Mouse (Mus musculus) liver, embryonic 16.5 days (tissue): ENCODE data around the gene Pcmt1. TPM values are rescaled to one million over a fixed set of nuclear protein-coding genes. Genes with fewer than 3 reads are reported as not detected.
"Not testable (repeated sequence)": the region's sequence is repeated elsewhere in the genome, so short reads cannot be mapped to it uniquely, and the experiment has no call there.

Experiments used
- ATAC-seq: fragments of 200-750 bp; cut with Nextera tagmentation; 2 replicates; pipeline ENCODE4 v1.8.0; 2017; ENCODE audit warnings: low read depth, mild to moderate bottlenecking, moderate number of reproducible peaks, moderate library complexity
- H3K27ac ChIP-seq: fragments of 300-500 bp; sonication (generic); 2 replicates; pipeline ENCODE4 v1.5.1; 2014; ENCODE audit warnings: mild to moderate bottlenecking, low read length
- H3K27me3 ChIP-seq: fragments of 300-500 bp; sonication (generic); 2 replicates; pipeline ENCODE4 v1.6.1; 2014; ENCODE audit warnings: low read depth, low read length, mixed read lengths; ENCODE audit not compliant: control insufficient read depth, insufficient read depth
- H3K36me3 ChIP-seq: fragments of 300-500 bp; sonication (generic); 2 replicates; pipeline ENCODE4 v1.6.1; 2014; ENCODE audit warnings: mild to moderate bottlenecking; ENCODE audit not compliant: control insufficient read depth, insufficient read depth
- H3K4me1 ChIP-seq: fragments of 300-500 bp; sonication (generic); 2 replicates; pipeline ENCODE4 v1.6.1; 2014; ENCODE audit warnings: low read depth, low read length, mixed read lengths; ENCODE audit not compliant: control insufficient read depth
- H3K4me2 ChIP-seq: fragments of 300-500 bp; sonication (generic); 2 replicates; pipeline ENCODE4 v1.6.1; 2014; ENCODE audit warnings: low read depth, low read length, mixed read lengths
- H3K4me3 ChIP-seq: fragments of 300-500 bp; sonication (generic); 2 replicates; pipeline ENCODE4 v1.5.1; 2014; ENCODE audit warnings: low read depth, mild to moderate bottlenecking, low read length
- H3K9ac ChIP-seq: fragments of 300-500 bp; sonication (generic); 2 replicates; pipeline ENCODE4 v1.6.1; 2014; ENCODE audit warnings: low read depth, low read length
- H3K9me3 ChIP-seq: fragments of 300-500 bp; sonication (generic); replicated peaks from 2 replicates; pipeline ENCODE4 v1.6.1; 2016; ENCODE audit warnings: low read length; ENCODE audit not compliant: control insufficient read depth
- WGBS: fragments of 180-500 bp; shearing (Covaris S2); extraction: QIAGEN DNeasy Blood & Tissue Kit; methylation state at CpG from one replicate; pipeline ENCODE4 v1.1.7; 2014; ENCODE audit not compliant: insufficient replicate concordance; 5-methylcytosine and 5-hydroxymethylcytosine counted together
- polyA plus RNA-seq: library from polyadenylated mRNA; unstranded; fragments of >200 nt; fragmentation: Nextera tagmentation; extraction: Ambion mirVana; gene quantifications from 2 replicates; pipeline ENCODE4 v1.2.1, GENCODE M21; 2015

The Pcmt1 gene
- polyA plus RNA-seq, 1 experiment from 2014 or later = 83.3 TPM

DNA sequence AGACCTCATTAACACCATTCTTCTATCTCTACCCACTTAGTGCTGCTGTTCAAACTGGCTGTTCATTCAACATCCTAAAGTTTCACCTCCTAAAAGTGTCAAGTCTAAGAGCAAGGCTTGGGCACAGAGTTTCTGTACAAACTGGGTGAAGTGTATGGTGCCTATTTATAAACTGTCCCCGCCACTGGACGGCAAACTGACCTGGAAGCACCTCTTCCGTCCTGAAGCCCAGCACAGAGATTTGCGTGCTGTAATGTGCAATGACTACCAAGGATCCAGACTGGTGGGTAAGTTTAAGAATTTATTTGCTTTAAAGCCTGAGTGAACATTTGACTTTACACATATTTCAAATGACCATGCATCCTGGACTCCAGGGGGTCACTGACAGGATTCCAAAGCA, 51.8 kb downstream of the Pcmt1 start:
- Histone ChIP-seq H3K4me3 (no peak overlapping the region), H3K9me3 (no peaks in the 10 kb centered on the region), H3K4me2 (no peak overlapping the region), H3K36me3 (peaks cover 8% of the 10 kb centered on the region; the same call in 1 of the 2 replicates), H3K4me1 (no peaks in the 10 kb centered on the region), H3K9ac (no peak overlapping the region), H3K27me3 (no peaks in the 10 kb centered on the region), H3K27ac (no peak overlapping the region)
- ATAC-seq = no peak
- WGBS = 75% methylated on average over 4 of the region's 4 CpGs

DNA sequence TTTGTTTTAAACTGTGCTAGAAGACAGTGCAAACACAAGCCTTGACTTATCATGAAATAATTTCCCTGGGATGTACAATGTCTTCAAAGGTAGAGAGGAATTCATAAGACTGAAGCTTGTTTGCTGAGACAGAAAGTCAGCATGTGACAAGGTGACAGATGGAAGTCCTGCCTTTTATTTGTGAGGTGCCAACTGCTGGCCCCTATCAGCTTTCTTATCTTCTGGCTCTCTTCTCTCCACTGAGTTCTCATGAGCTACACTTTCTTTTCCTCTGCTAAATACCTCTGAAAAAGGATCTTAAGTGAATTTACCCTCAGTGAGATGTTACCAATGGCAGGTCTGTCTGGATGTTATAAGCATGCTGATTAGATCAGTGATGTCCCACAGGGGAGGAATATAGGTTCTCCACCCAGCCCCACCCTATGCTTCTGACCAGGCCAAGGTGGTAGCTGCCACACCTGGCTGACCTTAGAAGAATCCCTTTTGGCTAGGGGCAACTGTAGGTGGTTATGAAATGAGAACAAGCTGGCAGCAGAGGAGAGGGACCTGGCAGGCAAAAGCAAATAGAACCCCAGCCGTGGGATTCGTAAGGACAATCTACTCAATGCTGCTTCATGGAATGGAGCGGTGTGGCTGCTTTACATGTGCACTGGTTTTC, 56.9 kb downstream of the Pcmt1 start:
- no peak for ATAC-seq
- Histone ChIP-seq H3K27me3 (no peaks in the 10 kb centered on the region), H3K9me3 (no peaks in the 10 kb centered on the region), H3K36me3 (no peaks in the 10 kb centered on the region), H3K4me1 (no peaks in the 10 kb centered on the region), H3K9ac (no peak overlapping the region), H3K4me3 (no peak overlapping the region), H3K4me2 (no peak overlapping the region), H3K27ac (no peak overlapping the region)
- 81% methylated on average over 3 of the region's 3 CpGs for WGBS

DNA sequence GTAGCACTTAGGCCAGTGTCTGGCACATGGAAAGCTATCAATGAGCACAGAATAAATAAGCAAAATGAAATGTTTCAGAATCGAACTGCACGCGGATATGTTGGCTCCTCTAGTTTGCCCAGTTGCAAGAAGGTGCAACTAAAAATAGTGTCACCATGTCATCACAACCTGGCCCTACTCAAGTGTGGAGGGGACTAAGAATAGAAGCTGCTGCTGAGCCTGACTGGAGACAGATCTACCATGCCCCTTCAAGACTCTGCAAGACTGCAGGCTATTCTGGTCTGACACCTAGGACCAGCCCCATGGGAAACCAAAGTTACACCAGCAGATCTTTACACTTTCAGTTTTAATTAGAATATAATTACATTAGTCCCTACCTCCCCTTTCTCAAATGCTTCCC, 58.6 kb downstream of the Pcmt1 start:
- Histone ChIP-seq H3K4me2 (no peak overlapping the region), H3K4me1 (no peaks in the 10 kb centered on the region), H3K36me3 (no peaks in the 10 kb centered on the region), H3K27ac (no peak overlapping the region), H3K27me3 (no peaks in the 10 kb centered on the region), H3K9me3 (no peaks in the 10 kb centered on the region), H3K9ac (no peak overlapping the region), H3K4me3 (no peak overlapping the region)
- WGBS = 76% methylated on average over 3 of the region's 3 CpGs
- no peak for ATAC-seq

DNA sequence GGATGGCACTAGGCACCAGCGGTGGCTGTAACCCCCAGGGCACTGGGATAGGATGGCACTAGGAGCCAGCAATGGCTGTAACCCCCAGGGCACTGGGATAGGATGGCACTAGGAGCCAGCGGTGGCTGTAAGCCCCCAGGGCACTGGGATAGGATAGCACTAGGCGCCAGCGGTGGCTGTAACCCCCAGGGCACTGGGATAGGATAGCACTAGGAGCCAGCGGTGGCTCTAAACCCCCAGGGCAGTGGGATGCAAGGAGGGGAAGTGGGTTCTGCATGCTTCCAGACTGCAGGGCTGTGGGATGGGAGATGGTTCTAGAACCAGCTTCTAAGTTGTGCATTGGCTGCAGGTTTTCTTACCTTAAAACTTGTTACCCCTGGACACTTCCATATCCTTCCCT, 60.2 kb downstream of the Pcmt1 start:
- H3K9me3 ChIP-seq = no peaks in the 10 kb centered on the region
- H3K9ac ChIP-seq = no peak overlapping the region
- H3K4me1 ChIP-seq = no peaks in the 10 kb centered on the region
- no peaks in the 10 kb centered on the region for H3K36me3 ChIP-seq
- no peak overlapping the region for H3K4me2 ChIP-seq
- ATAC-seq = no peak
- no peak overlapping the region for H3K4me3 ChIP-seq
- H3K27me3 ChIP-seq = no peaks in the 10 kb centered on the region
- WGBS = 70% methylated on average over 5 of the region's 5 CpGs
- no peak overlapping the region for H3K27ac ChIP-seq

DNA sequence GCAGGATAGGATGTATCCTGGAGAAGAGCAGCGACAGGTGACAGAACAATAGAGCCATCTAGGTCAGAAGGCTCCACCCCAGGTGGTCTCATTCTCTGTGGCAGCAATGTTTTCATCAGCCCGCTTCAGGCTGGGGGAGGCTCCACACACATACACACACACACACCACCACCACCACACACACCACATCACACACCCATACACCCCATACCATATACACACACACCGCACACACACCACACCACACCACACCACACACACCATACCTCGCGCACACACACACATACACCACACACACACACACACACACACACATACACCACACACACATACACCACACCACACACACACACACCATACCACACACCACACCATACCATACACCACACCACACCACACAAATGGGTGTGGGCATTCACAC, 61.1 kb downstream of the Pcmt1 start:
- Histone ChIP-seq H3K9me3 (no peaks in the 10 kb centered on the region), H3K36me3 (no peaks in the 10 kb centered on the region), H3K4me3 (no peak overlapping the region), H3K4me1 (no peaks in the 10 kb centered on the region), H3K27ac (no peak overlapping the region), H3K4me2 (no peak overlapping the region), H3K27me3 (no peaks in the 10 kb centered on the region), H3K9ac (no peak overlapping the region)
- 86% methylated on average over 5 of the region's 5 CpGs for WGBS
- ATAC-seq = no peak

DNA sequence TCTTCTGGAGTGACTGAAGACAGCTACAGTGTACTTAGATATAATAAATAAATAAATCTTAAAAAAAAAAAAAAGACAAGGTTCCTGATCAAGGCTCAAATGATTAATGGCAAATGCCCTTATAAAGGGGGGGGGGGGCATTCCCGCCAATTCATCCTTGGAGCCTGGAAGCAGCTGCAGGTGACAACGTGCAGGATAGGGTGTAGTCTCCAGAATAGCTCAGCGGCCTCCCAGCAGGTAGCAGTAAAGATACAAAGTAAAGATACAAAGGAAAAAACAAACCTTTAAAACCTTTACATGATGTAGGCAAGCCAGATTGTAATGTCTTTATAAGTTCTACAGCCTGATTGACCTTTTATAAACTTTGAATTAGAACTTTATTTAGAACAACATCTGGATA, 63.4 kb downstream of the Pcmt1 start:
- not testable (repeated sequence) for H3K4me3 ChIP-seq, H3K27me3 ChIP-seq, H3K4me2 ChIP-seq, H3K36me3 ChIP-seq, H3K9me3 ChIP-seq, ATAC-seq, H3K4me1 ChIP-seq, H3K27ac ChIP-seq, H3K9ac ChIP-seq
- WGBS = 65% methylated on average over 3 of the region's 3 CpGs

DNA sequence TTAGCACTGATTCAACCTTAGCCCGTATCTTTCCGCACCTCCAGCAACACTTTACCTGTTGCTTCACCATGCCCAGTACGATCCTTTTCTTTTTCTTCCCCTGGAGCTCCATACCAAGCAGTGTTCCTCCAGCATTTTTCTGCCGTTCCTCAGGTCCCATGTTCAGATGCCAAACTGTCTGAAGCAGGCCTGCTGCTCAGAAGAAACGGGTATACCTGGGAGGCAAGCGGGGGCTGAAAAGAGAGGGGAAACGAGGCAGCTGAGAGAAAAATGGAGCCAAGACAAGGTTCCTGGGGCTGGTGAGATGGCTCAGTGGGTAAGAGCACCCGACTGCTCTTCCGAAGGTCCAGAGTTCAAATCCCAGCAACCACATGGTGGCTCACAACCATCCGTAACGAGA, 63.8 kb downstream of the Pcmt1 start:
- not testable (repeated sequence) for ATAC-seq

DNA sequence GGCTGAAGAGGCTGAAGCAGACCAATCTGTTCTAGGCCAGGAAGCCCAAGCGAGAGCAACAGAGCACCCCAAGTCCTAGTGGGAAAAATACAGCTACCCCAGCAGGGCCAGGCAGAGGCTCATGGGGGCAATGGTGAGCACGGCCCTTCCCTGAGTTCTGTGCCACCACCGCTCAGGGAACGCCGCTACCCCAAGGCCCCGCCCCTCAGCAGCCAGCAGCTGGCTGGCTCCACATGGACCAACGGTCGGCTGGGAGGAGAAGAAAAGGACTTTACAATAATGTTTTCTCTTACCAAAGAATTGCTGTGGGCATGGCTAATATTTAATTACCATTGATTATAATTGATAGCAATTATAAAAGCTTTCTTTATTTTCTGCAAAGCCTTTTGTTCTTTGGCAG, 66.1 kb downstream of the Pcmt1 start:
- H3K4me1 ChIP-seq = no peaks in the 10 kb centered on the region
- 82% methylated on average over 8 of the region's 8 CpGs for WGBS

More for the DNA sequence above, 63.8 kb downstream of the Pcmt1 start:
- 71% methylated on average over 9 of the region's 11 CpGs for WGBS
- H3K4me2 ChIP-seq, H3K36me3 ChIP-seq, H3K27ac ChIP-seq, H3K4me3 ChIP-seq, H3K27me3 ChIP-seq, H3K4me1 ChIP-seq, H3K9ac ChIP-seq, H3K9me3 ChIP-seq: not testable (repeated sequence)

DNA sequence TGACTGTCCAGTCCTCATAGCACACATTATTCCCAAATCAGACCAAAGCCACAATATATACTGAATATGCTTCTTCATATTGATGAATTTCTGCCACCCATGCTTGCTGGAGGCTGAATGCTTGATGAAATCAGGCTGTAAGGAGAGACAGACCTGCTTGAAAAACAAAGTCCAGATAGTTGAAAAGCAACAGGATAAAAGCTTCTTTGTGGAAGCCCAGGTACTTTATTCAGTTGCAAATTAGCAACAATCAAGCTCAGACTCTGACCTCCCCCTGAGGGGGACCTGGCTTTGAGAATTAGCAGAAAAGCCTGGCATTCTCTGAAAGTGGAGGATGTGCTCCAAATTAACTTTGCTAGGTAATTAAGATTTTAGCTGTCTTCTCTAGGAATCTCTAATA, 68.7 kb downstream of the Pcmt1 start:
- not testable (repeated sequence) for H3K9me3 ChIP-seq, H3K4me2 ChIP-seq, H3K4me1 ChIP-seq, H3K27ac ChIP-seq, H3K4me3 ChIP-seq, H3K36me3 ChIP-seq, ATAC-seq, H3K9ac ChIP-seq, H3K27me3 ChIP-seq

More for the DNA sequence above, 66.1 kb downstream of the Pcmt1 start:
- Histone ChIP-seq H3K9ac (no peak overlapping the region), H3K9me3 (no peaks in the 10 kb centered on the region), H3K4me3 (no peak overlapping the region), H3K27me3 (no peaks in the 10 kb centered on the region), H3K36me3 (no peaks in the 10 kb centered on the region), H3K27ac (no peak overlapping the region), H3K4me2 (no peak overlapping the region)
- ATAC-seq = no peak
